ENCODE assay signal across 8 mouse cellular contexts in the genomic region with DNA sequence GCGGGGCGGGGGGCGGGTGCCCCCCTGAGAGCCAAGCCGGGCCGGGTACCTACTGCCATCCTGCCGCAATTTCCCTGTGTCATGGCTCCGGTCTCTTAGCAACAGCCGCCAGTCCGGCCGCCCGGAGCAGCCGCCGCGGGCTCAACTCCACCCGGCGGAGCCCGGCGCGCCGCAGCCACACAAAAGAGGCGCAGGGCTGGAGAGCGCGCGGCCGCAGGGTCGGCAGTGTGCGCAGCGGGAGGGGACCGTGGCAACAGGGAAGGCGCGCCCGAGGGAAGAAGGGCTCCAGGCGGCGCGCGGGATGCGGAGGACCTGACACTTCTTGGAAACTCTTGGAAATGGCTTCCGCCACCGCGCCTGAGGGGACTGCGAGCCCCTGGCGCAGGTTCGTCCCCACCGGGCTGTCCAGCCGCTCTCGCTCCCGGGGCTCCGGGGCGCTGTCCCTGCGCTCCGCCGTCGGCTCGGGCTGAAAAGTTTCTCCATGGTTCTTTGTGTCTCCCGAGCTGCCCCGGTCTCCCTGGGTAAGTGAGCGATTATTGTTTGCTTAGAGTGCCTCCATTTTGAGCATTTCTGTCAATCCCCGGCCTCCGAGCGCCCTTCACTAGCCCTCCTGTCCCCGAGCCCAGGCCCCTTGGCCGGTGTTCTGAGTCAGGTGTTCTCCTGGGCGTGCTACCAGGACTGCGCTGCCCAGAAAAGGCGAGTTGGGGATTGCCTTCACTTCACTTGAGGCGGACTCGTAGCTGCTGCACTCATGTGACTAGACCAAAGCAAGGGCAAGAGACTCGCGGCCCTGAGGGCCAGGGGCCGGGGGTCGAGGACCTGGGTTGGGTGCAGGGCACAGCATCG. TPM values are rescaled to one million over a fixed set of nuclear protein-coding genes. Genes with fewer than 3 reads are reported as not detected.
DNase-seq lines count a peak whose midpoint lies in the region; ATAC-seq lines count a peak whose summit lies in the region.

No protein-coding gene starts in this region.

- peak; percentile 61; the same call in 1 of the 2 replicates for ATAC-seq in kidney, embryonic 14.5 days (ENCODE audit: low FRiP score, low TSS enrichment)
- ATAC-seq in intestine, embryonic 14.5 days (replicated peaks; ENCODE audit: low FRiP score, low TSS enrichment, low read depth), result peak; percentile 42
- ATAC-seq in limb, embryonic 15.5 days (ENCODE audit: insufficient number of reproducible peaks, low FRiP score, low TSS enrichment, low read depth), result no peak
- no peak for ATAC-seq in megakaryocyte, adult 5-6 weeks (ENCODE audit: poor library complexity, severe bottlenecking)

- no peaks in the 10 kb centered on the region for H3K9me3 ChIP-seq in kidney, embryonic 14.5 days (ENCODE audit: control insufficient read depth, low read length)
- no peaks in the 10 kb centered on the region for H3K9me3 ChIP-seq in intestine, embryonic 14.5 days (ENCODE audit: control insufficient read depth, low read length)
- H3K9me3 ChIP-seq in limb, embryonic 15.5 days, result no peaks in the 10 kb centered on the region

- H3K4me3 ChIP-seq in kidney, embryonic 14.5 days (ENCODE audit: low read length), result peak overlapping the region; percentile 48
- H3K4me3 ChIP-seq in intestine, embryonic 14.5 days (ENCODE audit: low read depth, low read length), result peak overlapping the region; percentile 54
- peak overlapping the region; percentile 56 for H3K4me3 ChIP-seq in limb, embryonic 15.5 days

- peak overlapping the region; percentile 15 for H3K9ac ChIP-seq in kidney, embryonic 14.5 days (ENCODE audit: low read depth, low read length)
- H3K9ac ChIP-seq in intestine, embryonic 14.5 days (ENCODE audit: low read length), result peak overlapping the region; percentile 31
- H3K9ac ChIP-seq in limb, embryonic 15.5 days, result peak overlapping the region; percentile 35; the same call in 1 of the 2 replicates

- peaks cover 58% of the 10 kb centered on the region for H3K27me3 ChIP-seq in kidney, embryonic 14.5 days (ENCODE audit: control insufficient read depth, insufficient read depth, low read length)
- H3K27me3 ChIP-seq in intestine, embryonic 14.5 days (replicated peaks; ENCODE audit: control insufficient read depth, insufficient read depth, low read length), result peaks cover 47% of the 10 kb centered on the region
- peaks cover 64% of the 10 kb centered on the region for H3K27me3 ChIP-seq in limb, embryonic 15.5 days

- 1% methylated on average over 48 of the region's 72 CpGs for WGBS in kidney, embryonic 14.5 days
- under 1% methylated on average over 69 of the region's 72 CpGs for WGBS in intestine, embryonic 14.5 days
- WGBS in limb, embryonic 15.5 days, result under 1% methylated on average over 69 of the region's 72 CpGs

- no peak for DNase-seq in kidney, adult 8-10 months
- DNase-seq in cerebellum, postnatal 36 days, result peak; percentile 32 to 37
- DNase-seq in frontal cortex, postnatal 25 days (ENCODE audit: low spot score in 2 of 2), result peak; percentile 41 to 52
- DNase-seq in intestine, embryonic 14.5 days (ENCODE audit: low spot score), result peak; percentile 85
- peak; percentile 67 to 69 for DNase-seq in right cerebral cortex, postnatal 10 days (ENCODE audit: low spot score in 2 of 2)

- no peaks in the 10 kb centered on the region for H3K36me3 ChIP-seq in kidney, embryonic 14.5 days (ENCODE audit: control insufficient read depth, insufficient read depth, low read length)
- no peaks in the 10 kb centered on the region for H3K36me3 ChIP-seq in intestine, embryonic 14.5 days (ENCODE audit: control insufficient read depth, insufficient read depth, low read length)
- no peaks in the 10 kb centered on the region for H3K36me3 ChIP-seq in limb, embryonic 15.5 days

- H3K4me2 ChIP-seq in kidney, embryonic 14.5 days (replicated peaks; ENCODE audit: low read depth, low read length), result peak overlapping the region; percentile 85
- H3K4me2 ChIP-seq in intestine, embryonic 14.5 days (ENCODE audit: low read length), result peak overlapping the region; percentile 89
- H3K4me2 ChIP-seq in limb, embryonic 15.5 days, result peak overlapping the region; percentile 93

- H3K27ac ChIP-seq in kidney, embryonic 14.5 days (ENCODE audit: low read depth, low read length), result no peak overlapping the region
- H3K27ac ChIP-seq in intestine, embryonic 14.5 days (ENCODE audit: low read depth), result no peak overlapping the region
- H3K27ac ChIP-seq in limb, embryonic 15.5 days, result no peak overlapping the region

- peaks cover 23% of the 10 kb centered on the region for H3K4me1 ChIP-seq in kidney, embryonic 14.5 days (ENCODE audit: control insufficient read depth, insufficient read depth, low read length)
- H3K4me1 ChIP-seq in intestine, embryonic 14.5 days (replicated peaks; ENCODE audit: control insufficient read depth, insufficient read depth, low read length), result peaks cover 19% of the 10 kb centered on the region
- H3K4me1 ChIP-seq in limb, embryonic 15.5 days, result peaks cover 39% of the 10 kb centered on the region

RNA-seq across cellular contexts. Expression of a gene that starts 10.8 kb away (rescaled TPM):
- polyA plus RNA-seq in kidney, embryonic 14.5 days (2014; fragmentation: Nextera tagmentation; extraction: Ambion mirVana), result 0.43 and 0.56 TPM in 2 replicates
- 0.53 and 0.56 TPM in 2 replicates for polyA plus RNA-seq in intestine, embryonic 14.5 days (2014; fragmentation: Nextera tagmentation; extraction: Ambion mirVana)
- 0.60 and 0.65 TPM in 2 replicates for polyA plus RNA-seq in limb, embryonic 15.5 days (2015; fragmentation: Nextera tagmentation; extraction: Ambion mirVana)
- total RNA-seq in megakaryocyte, adult 5-6 weeks (2015), result not detected in 2 replicates
- not detected in 2 replicates for total RNA-seq in megakaryocyte, adult 5-6 weeks (2017)

Comparison
In these comparisons a context has a peak if more than half of its experiments do, and no peak if none do; other contexts are left out.
1. ATAC-seq: peak in kidney, embryonic 14.5 days (single experiment) and intestine, embryonic 14.5 days (single experiment); none in limb, embryonic 15.5 days (single experiment) and megakaryocyte, adult 5-6 weeks (single experiment).
2. DNase-seq: peak in cerebellum, postnatal 36 days (2 of 2), frontal cortex, postnatal 25 days (2 of 2), intestine, embryonic 14.5 days (single experiment) and right cerebral cortex, postnatal 10 days (2 of 2); none in kidney, adult 8-10 months (0 of 2).
3. Peak in every context shown above with its lines, with median percentiles within 50 percentile points of each other: H3K4me2 ChIP-seq, H3K4me3 ChIP-seq and H3K9ac ChIP-seq.